Mouse (Mus musculus) lung, postnatal 0 days (tissue): Measurements from ENCODE around the gene Rbms1. TPM values are rescaled to one million over a fixed set of nuclear protein-coding genes. Genes with fewer than 3 reads are reported as not detected.

Experiments
- ATAC-seq: fragments of 200-750 bp; cut with Nextera tagmentation; 2 replicates; pipeline ENCODE4 v1.8.0; 2017; ENCODE audit warnings: moderate library complexity
- DNase-seq: peaks from one replicate; pipeline ENCODE4 v3.0.0-alpha.2; 2016; ENCODE audit warnings: low spot score
- H3K27ac ChIP-seq: fragments of 300-500 bp; sonication (generic); 2 replicates; pipeline ENCODE4 v1.5.1; 2014; ENCODE audit warnings: antibody characterized with exemption, mild to moderate bottlenecking, low read length, mixed read lengths
- H3K27me3 ChIP-seq: fragments of 300-500 bp; sonication (generic); replicated peaks from 2 replicates; pipeline ENCODE4 v1.6.1; 2014; ENCODE audit warnings: low read length, mixed read lengths; ENCODE audit not compliant: insufficient read depth
- H3K36me3 ChIP-seq: fragments of 300-500 bp; sonication (generic); 2 replicates; pipeline ENCODE4 v1.6.1; 2014; ENCODE audit warnings: low read length, mixed read lengths; ENCODE audit not compliant: insufficient read depth
- H3K4me1 ChIP-seq: fragments of 300-500 bp; sonication (generic); 2 replicates; pipeline ENCODE4 v1.6.1; 2014; ENCODE audit warnings: antibody characterized with exemption, low read depth, low read length, mixed read lengths; ENCODE audit not compliant: insufficient read depth
- H3K4me2 ChIP-seq: fragments of 300-500 bp; sonication (generic); replicated peaks from 2 replicates; pipeline ENCODE4 v1.6.1; 2014; ENCODE audit warnings: low read depth, mild to moderate bottlenecking, low read length, moderate library complexity, mixed read lengths
- H3K4me3 ChIP-seq: fragments of 300-500 bp; sonication (generic); 2 replicates; pipeline ENCODE4 v1.5.1; 2014; ENCODE audit warnings: low read depth, low read length
- H3K9ac ChIP-seq: fragments of 300-500 bp; sonication (generic); replicated peaks from 2 replicates; pipeline ENCODE4 v1.6.1; 2014; ENCODE audit warnings: low read depth, mild to moderate bottlenecking
- H3K9me3 ChIP-seq: fragments of 300-500 bp; sonication (generic); 2 replicates; pipeline ENCODE4 v1.6.1; 2016; ENCODE audit warnings: low read length, mixed read lengths
- CTCF ChIP-seq: IDR thresholded peaks from 2 replicates; pipeline ENCODE4 v1.5.1; 2016; ENCODE audit warnings: antibody characterized with exemption, mild to moderate bottlenecking
- EP300 ChIP-seq: IDR thresholded peaks from 2 replicates; pipeline ENCODE4 v1.6.1; 2016; ENCODE audit warnings: antibody characterized with exemption, mild to moderate bottlenecking, control low read depth
- WGBS: fragments of 180-500 bp; shearing (Covaris S2); extraction: QIAGEN DNeasy Blood & Tissue Kit; methylation state at CpG from one replicate; pipeline ENCODE4 v1.1.7; 2014; 5-methylcytosine and 5-hydroxymethylcytosine counted together
- polyA plus RNA-seq: library from polyadenylated mRNA; unstranded; fragments of >200 nt; fragmentation: Nextera tagmentation; extraction: Ambion mirVana; gene quantifications from 2 replicates; pipeline ENCODE4 v1.2.1, GENCODE M21; 2015

The Rbms1 gene
- polyA plus RNA-seq, 1 experiment from 2014 or later: 156 TPM

DNA sequence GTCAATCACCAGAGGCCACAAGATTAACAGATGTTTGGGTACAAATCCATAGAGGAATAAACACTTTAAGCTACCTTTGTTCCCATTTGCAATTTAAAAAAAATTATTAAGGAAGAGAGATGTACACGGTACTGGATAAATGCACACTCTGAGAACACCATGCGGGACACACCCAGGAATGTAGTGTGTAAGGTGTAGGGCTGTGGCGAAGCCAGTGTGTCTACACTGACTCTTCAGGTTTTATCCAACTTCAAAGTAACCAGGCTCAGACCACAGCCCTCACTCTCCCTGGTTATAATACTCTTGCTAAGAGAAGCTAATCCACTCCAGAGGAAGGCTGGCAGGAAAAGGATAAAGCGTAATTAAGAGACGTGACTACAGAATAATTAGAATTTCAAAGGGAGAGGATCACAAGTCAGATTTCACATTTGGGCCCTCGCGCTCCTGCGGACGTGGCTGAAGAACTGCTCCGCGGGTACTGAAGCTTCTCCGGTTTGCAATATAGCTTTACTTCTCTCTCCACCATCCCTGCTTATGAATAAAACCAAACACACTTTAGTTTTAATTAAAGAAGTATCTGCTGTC lies 161.3 kb downstream of the Rbms1 start:
- Histone ChIP-seq H3K9me3 (no peaks in the 10 kb centered on the region), H3K36me3 (no peaks in the 10 kb centered on the region; the same call in 1 of the 2 replicates), H3K4me3 (no peak overlapping the region; the same call in 1 of the 2 replicates), H3K27me3 (no peaks in the 10 kb centered on the region), H3K4me1 (peaks cover 19% of the 10 kb centered on the region), H3K27ac (peak overlapping the region; percentile 52; the same call in 1 of the 2 replicates), H3K9ac (no peak overlapping the region), H3K4me2 (peak overlapping the region; percentile 38)
- no peak for TF ChIP-seq CTCF
- TF ChIP-seq EP300: no peak
- DNase-seq (no peak), ATAC-seq (no peak)
- 63% methylated on average over 12 of the region's 12 CpGs for WGBS

DNA sequence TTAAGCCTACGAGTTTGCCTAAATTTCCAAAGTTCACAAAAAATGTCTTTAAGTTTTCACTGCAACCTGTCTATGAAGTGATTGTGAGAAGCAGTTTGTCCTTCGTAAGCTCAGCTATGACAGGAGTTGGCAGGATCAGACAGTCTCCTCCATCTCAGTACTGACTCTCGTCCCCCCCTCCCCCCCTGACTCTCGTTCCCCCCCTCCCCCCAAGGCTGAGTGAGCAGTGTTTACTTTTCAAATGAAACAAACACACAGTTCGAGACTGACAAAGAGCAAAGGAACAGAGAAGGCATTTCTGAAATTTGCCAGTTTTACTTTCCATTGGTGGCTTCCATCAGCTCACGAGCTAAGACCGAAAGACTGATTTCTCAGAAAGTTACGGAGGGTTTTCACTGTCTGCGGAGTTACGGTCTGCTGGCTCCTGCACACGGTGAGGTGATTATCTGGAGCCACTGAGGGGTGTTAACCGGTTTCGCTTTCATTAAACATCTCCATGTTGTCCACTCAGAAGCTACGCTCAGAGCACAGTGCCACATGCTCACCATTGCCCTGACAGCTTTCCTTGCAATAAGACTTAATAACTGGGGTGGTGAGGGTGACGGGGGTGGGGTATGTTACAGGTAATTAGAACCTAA lies 162.0 kb downstream of the Rbms1 start:
- Histone ChIP-seq H3K9ac (no peak overlapping the region), H3K4me1 (peaks cover 19% of the 10 kb centered on the region), H3K4me3 (peak overlapping the region; percentile 14; the same call in 1 of the 2 replicates), H3K36me3 (peaks cover under 1% of the 10 kb centered on the region; the same call in 1 of the 2 replicates), H3K27me3 (no peaks in the 10 kb centered on the region), H3K27ac (peak overlapping the region; percentile 52), H3K9me3 (no peaks in the 10 kb centered on the region), H3K4me2 (peak overlapping the region; percentile 38)
- no peak for TF ChIP-seq EP300
- TF ChIP-seq CTCF: no peak
- 24% methylated on average over 15 of the region's 15 CpGs for WGBS
- ATAC-seq (no peak), DNase-seq (peak; percentile 59)

DNA sequence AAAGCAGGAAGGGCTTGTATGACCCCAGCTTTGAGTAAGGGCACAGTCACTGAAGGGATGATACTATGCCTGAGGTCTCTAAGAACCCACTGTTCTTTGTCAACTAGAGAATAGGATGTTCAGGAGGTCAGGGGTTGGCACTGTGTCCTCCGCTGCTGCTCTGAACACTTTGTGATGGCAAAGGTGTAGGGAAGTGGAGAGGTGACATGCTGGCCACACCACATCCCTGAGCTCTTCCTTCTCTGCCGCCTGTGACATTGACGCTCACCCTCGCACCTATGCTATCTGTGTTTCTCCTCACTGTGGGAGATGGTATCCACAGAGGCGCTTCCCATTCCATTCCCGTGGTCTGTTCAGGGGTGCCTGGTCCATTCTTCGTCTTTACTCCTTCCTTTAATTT lies 163.2 kb downstream of the Rbms1 start:
- Histone ChIP-seq H3K27me3 (no peaks in the 10 kb centered on the region), H3K36me3 (peaks cover 6% of the 10 kb centered on the region; the same call in 1 of the 2 replicates), H3K9ac (no peak overlapping the region), H3K4me2 (peak overlapping the region; percentile 22; the same call in 1 of the 2 replicates), H3K27ac (peak overlapping the region; percentile 73), H3K4me3 (no peak overlapping the region), H3K9me3 (no peaks in the 10 kb centered on the region), H3K4me1 (peaks cover 19% of the 10 kb centered on the region)
- 84% methylated on average over 7 of the region's 7 CpGs for WGBS
- ATAC-seq (no peak), DNase-seq (no peak)
- TF ChIP-seq EP300 (no peak), CTCF (no peak)

DNA sequence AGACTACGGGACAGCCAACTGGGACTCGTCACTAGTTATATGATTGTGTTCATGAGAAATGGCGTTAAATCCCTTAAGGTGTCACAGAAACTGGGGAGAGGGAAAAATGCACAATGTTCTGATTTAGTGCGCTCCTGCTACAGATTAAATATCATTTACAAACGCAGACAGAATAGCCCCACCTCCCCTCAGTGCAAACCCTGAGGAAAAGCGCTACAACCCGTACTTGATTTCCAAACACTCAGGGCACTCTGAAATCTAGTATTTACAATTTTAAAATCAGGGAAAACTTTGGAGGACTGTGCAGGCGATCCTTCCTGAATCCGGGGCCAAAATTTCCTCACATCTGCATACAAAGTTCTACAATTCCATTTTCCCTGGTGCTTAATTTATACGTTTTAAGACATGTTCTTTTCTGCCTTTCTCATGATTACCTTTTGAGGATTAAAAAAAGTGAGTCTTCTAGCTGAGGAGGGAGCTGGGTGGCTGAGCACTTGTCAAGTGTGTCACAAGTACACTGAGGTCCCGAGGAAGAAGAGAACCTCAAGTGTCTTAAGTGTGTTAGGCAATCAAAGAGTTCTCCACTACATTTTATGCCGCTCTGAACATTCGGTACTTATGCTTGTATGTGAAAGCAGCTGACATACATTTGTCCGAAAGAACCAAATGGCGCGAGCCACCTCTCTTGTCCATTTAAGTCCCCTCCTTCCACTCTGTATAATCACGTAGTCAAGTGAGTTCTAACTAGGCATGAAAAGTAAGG lies 164.0 kb downstream of the Rbms1 start:
- H3K4me3 ChIP-seq: no peak overlapping the region
- peak overlapping the region; percentile 73 for H3K27ac ChIP-seq
- H3K9me3 ChIP-seq: no peaks in the 10 kb centered on the region
- peaks cover 6% of the 10 kb centered on the region; the same call in 1 of the 2 replicates for H3K36me3 ChIP-seq
- peaks cover 19% of the 10 kb centered on the region for H3K4me1 ChIP-seq
- H3K9ac ChIP-seq: no peak overlapping the region
- no peak for TF ChIP-seq CTCF
- peak; percentile 98 for TF ChIP-seq EP300
- ATAC-seq (peak; percentile 79), DNase-seq (peak; percentile 89)
- H3K4me2 ChIP-seq: peak overlapping the region; percentile 22; the same call in 1 of the 2 replicates
- WGBS: 58% methylated on average over 17 of the region's 17 CpGs
- no peaks in the 10 kb centered on the region for H3K27me3 ChIP-seq

DNA sequence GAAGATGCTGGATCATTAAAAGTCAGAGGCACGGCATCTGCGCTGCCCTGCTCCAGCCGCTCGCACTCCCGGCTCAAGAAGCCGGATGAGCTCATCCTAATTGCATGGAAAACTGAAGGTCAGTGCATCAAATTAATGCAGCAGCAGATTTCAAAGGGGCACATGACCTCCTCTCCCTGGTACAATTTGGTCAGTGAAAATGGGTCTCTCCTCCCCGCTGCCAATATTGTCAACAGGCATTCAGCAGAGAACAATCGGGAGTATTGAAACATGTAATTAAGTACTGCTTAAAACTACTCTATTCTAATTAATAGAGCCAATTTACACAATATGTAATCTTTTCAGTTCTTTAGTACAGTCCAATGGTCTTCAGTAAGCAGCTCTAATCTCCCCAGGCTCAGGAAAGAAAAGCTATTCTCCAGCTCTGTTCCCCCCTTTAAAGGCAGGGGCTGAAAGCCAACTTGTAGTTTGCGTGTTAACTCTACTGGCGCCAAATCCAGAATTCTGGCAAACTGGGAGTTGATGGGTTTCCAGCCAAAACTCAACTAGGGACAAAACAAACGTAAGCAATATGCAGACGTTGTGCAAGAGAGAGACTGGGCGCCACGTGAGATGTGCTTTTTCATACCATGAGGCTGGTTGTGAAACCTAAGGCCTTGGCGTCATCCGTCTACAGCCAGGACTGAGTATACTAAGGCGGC lies 165.9 kb downstream of the Rbms1 start:
- DNase-seq: peak; percentile 95
- H3K36me3 ChIP-seq: peaks cover 6% of the 10 kb centered on the region; the same call in 1 of the 2 replicates
- peak overlapping the region; percentile 80 for H3K27ac ChIP-seq

More for the DNA sequence above, 165.9 kb downstream of the Rbms1 start:
- WGBS: 62% methylated on average over 17 of the region's 17 CpGs
- Histone ChIP-seq H3K27me3 (no peaks in the 10 kb centered on the region), H3K4me1 (peaks cover 12% of the 10 kb centered on the region), H3K4me2 (no peak overlapping the region), H3K4me3 (no peak overlapping the region), H3K9ac (no peak overlapping the region), H3K9me3 (no peaks in the 10 kb centered on the region)
- no peak for TF ChIP-seq CTCF
- peak; percentile 98 for TF ChIP-seq EP300
- peak; percentile 86 for ATAC-seq
